Mouse (Mus musculus): ENCODE results near the gene Sumo1.

DNA sequence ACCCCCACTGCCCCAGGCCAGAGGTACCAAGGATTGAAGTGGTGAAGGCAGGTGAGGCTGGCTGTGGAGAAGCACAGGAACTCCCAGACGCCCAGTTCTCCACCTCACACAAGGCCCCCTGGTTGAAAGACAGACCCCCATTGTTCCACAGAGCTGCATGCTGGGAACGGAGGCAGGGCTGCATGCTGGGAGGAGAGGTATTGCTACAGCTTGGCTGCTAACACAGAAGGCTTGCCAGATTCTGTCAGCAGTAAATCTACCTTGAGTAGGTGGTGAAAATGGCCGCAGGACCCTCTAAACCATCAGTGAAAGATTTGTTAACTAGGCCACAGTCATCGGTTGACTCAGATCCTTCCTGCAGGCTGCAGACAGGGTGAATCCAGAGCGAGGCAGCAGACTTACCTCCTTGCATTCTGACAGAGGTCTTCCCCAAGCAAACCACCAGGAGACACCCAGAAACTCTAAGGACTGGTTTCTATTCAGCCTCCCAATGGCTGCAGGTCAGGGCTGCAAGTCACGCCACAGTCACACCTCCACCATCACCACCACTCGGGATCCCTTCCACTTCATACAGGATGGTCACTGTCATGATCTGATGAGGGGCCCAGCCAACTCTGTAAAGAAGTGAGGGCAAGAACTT lies 121.5 kb downstream of the Sumo1 start:
- TF ChIP-seq CTCF (IDR thresholded peaks at IDR 0.05; ENCODE audit: low read depth) (no peak), EP300 (IDR thresholded peaks at IDR 0.05; ENCODE audit: low read depth) (no peak)

Data from liver, embryonic 14.5 days (tissue).